Comparison of ENCODE assay signal across 20 mouse cellular contexts in genomic region chr4:97974037-97974436, GRCm38 (mm10).
A peak's percentile ranks its signal among the peaks of the same experiment; 100 is the strongest.
DNase-seq lines count a peak whose midpoint lies in the region; ATAC-seq lines count a peak whose summit lies in the region.
"Had no signal": no experiment of that assay in that cellular context is flagged by ENCODE, and none has a peak within 500 bp of the region (broad histone marks: within the 10 kb centered on the region; RNA-seq: fewer than 3 reads in every experiment).

No protein-coding gene starts in this region.

- no peak overlapping the region; the same call in 1 of the 2 replicates for H3K4me2 ChIP-seq in heart, embryonic 16.5 days (ENCODE audit: low read depth, low read length)
- H3K4me2 ChIP-seq: hindbrain, embryonic 14.5 days; liver, embryonic 13.5 days had no signal

- H3K9me3 ChIP-seq in heart, embryonic 16.5 days (replicated peaks; ENCODE audit: control insufficient read depth, low read length) = no peaks in the 10 kb centered on the region
- H3K9me3 ChIP-seq: liver, embryonic 13.5 days had no signal

- no peaks in the 10 kb centered on the region for H3K27me3 ChIP-seq in heart, embryonic 16.5 days (ENCODE audit: control insufficient read depth, insufficient read depth, low read length)
- H3K27me3 ChIP-seq: liver, embryonic 13.5 days had no signal

- 0 out of 2 replicates have a peak, but pooled peaks cover 4% of the 10 kb centered on the region for H3K36me3 ChIP-seq in heart, embryonic 16.5 days (ENCODE audit: control insufficient read depth, insufficient read depth)
- H3K36me3 ChIP-seq: liver, embryonic 13.5 days had no signal

- H3K9ac ChIP-seq in heart, embryonic 16.5 days (ENCODE audit: low read length) = no peak overlapping the region
- H3K9ac ChIP-seq: hindbrain, embryonic 14.5 days; liver, embryonic 13.5 days had no signal

- peaks cover 6% of the 10 kb centered on the region for H3K4me1 ChIP-seq in heart, embryonic 16.5 days (ENCODE audit: control insufficient read depth, insufficient read depth, low read length)
- H3K4me1 ChIP-seq: liver, embryonic 13.5 days had no signal

- intact Hi-C loops in heart, postnatal 10 days (cut with DNase I) = no loop called here

- peak overlapping the region; percentile 57 for H3K27ac ChIP-seq in heart, embryonic 16.5 days (ENCODE audit: low read length)
- H3K27ac ChIP-seq: hindbrain, embryonic 14.5 days; liver, embryonic 13.5 days had no signal

- DNase-seq in heart, adult 9 months (ENCODE audit: low spot score in 2 of 2) = peak; percentile 41 to 45
- no peak for DNase-seq in heart, postnatal 10 days
- DNase-seq in 3T3-L1 (ENCODE audit: low read depth, low spot score) (peak; percentile 49), adipocyte (ENCODE audit: low spot score) (peak; percentile 32)
- no peak for DNase-seq in Muller cell, postnatal 12 days (ENCODE audit: inconsistent ontology term)
- no peak for DNase-seq in retina, postnatal 1 day
- no peak for DNase-seq in left cerebral cortex, adult 9 months (ENCODE audit: low spot score in 2 of 2)
- DNase-seq: adrenal gland, postnatal 25 days; cerebellum, postnatal 10 days; embryo, embryonic 11 days; gastrocnemius, postnatal 36 days; kidney, adult 11 months; kidney, postnatal 25 days; left cerebral cortex, postnatal 4 days; liver, embryonic 13.5 days; right cerebral cortex, postnatal 14 days; thymus, postnatal 14 days had no signal

- no peak overlapping the region for H3K4me3 ChIP-seq in heart, embryonic 16.5 days (ENCODE audit: low read length)
- H3K4me3 ChIP-seq: liver, embryonic 13.5 days had no signal

- ATAC-seq in heart, embryonic 16.5 days (replicated peaks; ENCODE audit: extremely low read depth, insufficient read depth, low FRiP score) = peak; percentile 67; the same call in 1 of the 2 replicates
- ATAC-seq: midbrain, embryonic 16.5 days had no signal

- WGBS in heart, embryonic 16.5 days = 55% methylated on average over 6 of the region's 6 CpGs

Comparison
In these comparisons a context has a peak if more than half of its experiments do, and no peak if none do; other contexts are left out.
1. DNase-seq: peak in heart, adult 9 months (2 of 2), 3T3-L1 (single experiment) and adipocyte (single experiment); none in heart, postnatal 10 days (0 of 2), Muller cell, postnatal 12 days (single experiment), retina, postnatal 1 day (single experiment) and left cerebral cortex, adult 9 months (0 of 2).